Mouse (Mus musculus) monocyte, adult 59 days (primary cell): ENCODE data around the gene Tnfsf15. TPM values are rescaled to one million over a fixed set of nuclear protein-coding genes. Genes with fewer than 3 reads are reported as not detected.

Experiments
- total RNA-seq, 2 experiments: library from RNA; stranded (reverse); gene quantifications; one replicate each; pipeline ENCODE4 v1.2.4; 2023

Gene Tnfsf15
- under 1 TPM; 0.37 to 0.55 TPM for total RNA-seq

GRCm38 (mm10) chr4:63744693-63745171, at the start of gene Tnfsf15:
Tnfsf15 (minus strand) TSS chr4:63745113.

Other genes with a start within 250 kb of the Tnfsf15 start
- 1 to 10 TPM; 6.8 to 9.9 TPM for gene Whrn, start 249.1 kb downstream of the Tnfsf15 start, total RNA-seq
- 100 to 1,000 TPM; 113 to 117 TPM for gene Atp6v1g1, start 200.3 kb downstream of the Tnfsf15 start, total RNA-seq
- 10 to 100 TPM; 58.9 to 65.2 TPM for gene Tmem268, start 186.3 kb downstream of the Tnfsf15 start, total RNA-seq
- gene Gm11213, start 139.9 kb downstream of the Tnfsf15 start, total RNA-seq = not detected
- gene Tex48, start 122.7 kb downstream of the Tnfsf15 start, total RNA-seq = not detected
- not detected for gene Gm11214, start 81.7 kb downstream of the Tnfsf15 start, total RNA-seq
- under 1 TPM; 0.30 to 0.31 TPM for gene Tnfsf8, start 116.2 kb upstream of the Tnfsf15 start, total RNA-seq